Mouse (Mus musculus) erythroblast, adult 5-6 weeks (primary cell): ENCODE results near the gene Dnah1. TPM values are rescaled to one million over a fixed set of nuclear protein-coding genes. Genes with fewer than 3 reads are reported as not detected.

Experiments
- total RNA-seq, 2 experiments: library from RNA; stranded (forward) in 1 of 2; stranded (reverse) in 1 of 2; fragments of 150-400 nt in 1 of 2; fragments of 200-764, 138-1000 nt in 1 of 2; gene quantifications; 2 replicates each; pipeline versions ENCODE4 v1.2.3 to v1.2.4; 2015 to 2017; ENCODE audit warnings: low replicate concordance in 2 of 2

Dnah1 gene
- total RNA-seq, 2 experiments from 2014 or later: under 0.01 TPM; not detected in 1

Other genes starting within 250 kb of the Dnah1 start
- gene Smim4, start 194.9 kb downstream of the Dnah1 start, total RNA-seq (2015; ENCODE audit: low replicate concordance): 22.8 and 30.9 TPM in 2 replicates
- gene Smim4, start 194.9 kb downstream of the Dnah1 start, total RNA-seq (2017; ENCODE audit: low replicate concordance): 14.7 and 16.2 TPM in 2 replicates
- 12.3 and 18.4 TPM in 2 replicates for gene Nt5dc2, start 192.8 kb downstream of the Dnah1 start, total RNA-seq (2015; ENCODE audit: low replicate concordance)
- 5.0 and 30.4 TPM in 2 replicates for gene Nt5dc2, start 192.8 kb downstream of the Dnah1 start, total RNA-seq (2017; ENCODE audit: low replicate concordance)
- gene Stab1, start 155.3 kb downstream of the Dnah1 start, total RNA-seq (2015; ENCODE audit: low replicate concordance): not detected in 2 replicates
- 0.70 TPM in 1 of 2 replicates, not detected in the other for gene Stab1, start 155.3 kb downstream of the Dnah1 start, total RNA-seq (2017; ENCODE audit: low replicate concordance)
- gene Tnnc1, start 115.6 kb downstream of the Dnah1 start, total RNA-seq (2015; ENCODE audit: low replicate concordance): not detected in 2 replicates
- gene Tnnc1, start 115.6 kb downstream of the Dnah1 start, total RNA-seq (2017; ENCODE audit: low replicate concordance): not detected in 2 replicates
- 30.2 and 34.1 TPM in 2 replicates for gene Nisch, start 107.0 kb downstream of the Dnah1 start, total RNA-seq (2015; ENCODE audit: low replicate concordance)
- 19.5 and 21.8 TPM in 2 replicates for gene Nisch, start 107.0 kb downstream of the Dnah1 start, total RNA-seq (2017; ENCODE audit: low replicate concordance)
- gene Sema3g, start 106.0 kb downstream of the Dnah1 start, total RNA-seq (2015; ENCODE audit: low replicate concordance): not detected in 2 replicates
- gene Sema3g, start 106.0 kb downstream of the Dnah1 start, total RNA-seq (2017; ENCODE audit: low replicate concordance): not detected in 2 replicates
- 4.8 and 11.5 TPM in 2 replicates for gene Phf7, start 72.6 kb downstream of the Dnah1 start, total RNA-seq (2015; ENCODE audit: low replicate concordance)
- 2.5 and 4.8 TPM in 2 replicates for gene Phf7, start 72.6 kb downstream of the Dnah1 start, total RNA-seq (2017; ENCODE audit: low replicate concordance)
- 4.0 and 11.1 TPM in 2 replicates for gene Bap1, start 72.4 kb downstream of the Dnah1 start, total RNA-seq (2015; ENCODE audit: low replicate concordance)
- 22.9 and 32.1 TPM in 2 replicates for gene Bap1, start 72.4 kb downstream of the Dnah1 start, total RNA-seq (2017; ENCODE audit: low replicate concordance)
- gene Capn7, start 12.7 kb upstream of the Dnah1 start, total RNA-seq (2015; ENCODE audit: low replicate concordance): 10.0 and 17.3 TPM in 2 replicates
- gene Capn7, start 12.7 kb upstream of the Dnah1 start, total RNA-seq (2017; ENCODE audit: low replicate concordance): 13.0 and 17.7 TPM in 2 replicates
- 8.5 and 15.3 TPM in 2 replicates for gene Sh3bp5, start 112.2 kb upstream of the Dnah1 start, total RNA-seq (2015; ENCODE audit: low replicate concordance)
- gene Sh3bp5, start 112.2 kb upstream of the Dnah1 start, total RNA-seq (2017; ENCODE audit: low replicate concordance): 8.1 and 11.1 TPM in 2 replicates
- 10.4 and 13.0 TPM in 2 replicates for gene Eaf1, start 170.5 kb upstream of the Dnah1 start, total RNA-seq (2015; ENCODE audit: low replicate concordance)
- 8.2 and 12.0 TPM in 2 replicates for gene Eaf1, start 170.5 kb upstream of the Dnah1 start, total RNA-seq (2017; ENCODE audit: low replicate concordance)
- 10.2 and 13.8 TPM in 2 replicates for gene Mettl6, start 171.1 kb upstream of the Dnah1 start, total RNA-seq (2015; ENCODE audit: low replicate concordance)
- 24.1 and 33.0 TPM in 2 replicates for gene Mettl6, start 171.1 kb upstream of the Dnah1 start, total RNA-seq (2017; ENCODE audit: low replicate concordance)